In the genomic region with DNA sequence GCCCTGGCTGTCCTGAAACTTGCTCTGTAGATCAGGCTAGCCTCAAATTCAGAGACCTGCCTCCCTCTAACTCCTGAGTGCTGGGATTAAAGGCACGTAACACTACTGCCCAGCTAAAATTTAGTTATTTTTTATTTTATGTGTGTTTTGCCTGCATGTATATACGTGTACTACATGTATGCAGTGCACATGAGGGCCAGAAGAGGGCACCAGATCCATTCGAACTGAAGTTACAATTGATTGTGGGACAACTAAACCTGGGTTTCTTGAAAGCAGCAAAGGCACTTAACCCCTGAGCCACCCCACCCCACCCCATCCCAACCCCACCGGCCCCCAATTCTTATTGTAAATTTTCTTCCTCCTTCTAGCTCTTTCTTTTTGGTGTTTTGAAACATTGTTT, we compare ENCODE assay signal across 8 mouse cellular contexts. TPM values are rescaled to one million over a fixed set of nuclear protein-coding genes. Genes with fewer than 3 reads are reported as not detected.
DNase-seq lines count a peak whose midpoint lies in the region; ATAC-seq and TF ChIP-seq lines count a peak whose summit lies in the region.
"Had no signal": no experiment of that assay in that cellular context is flagged by ENCODE, and none has a peak within 500 bp of the region (broad histone marks: within the 10 kb centered on the region; RNA-seq: fewer than 3 reads in every experiment).

No protein-coding gene starts in this region.

- WGBS in liver, embryonic 11.5 days = 22% methylated on average over 4 of the region's 4 CpGs
- 12% methylated on average over 4 of the region's 4 CpGs for WGBS in liver, embryonic 14.5 days (ENCODE audit: insufficient replicate concordance)

- no peaks in the 10 kb centered on the region for H3K9me3 ChIP-seq in liver, embryonic 11.5 days (ENCODE audit: control insufficient read depth, low read length)
- no peaks in the 10 kb centered on the region for H3K9me3 ChIP-seq in MEL (replicated peaks; ENCODE audit: insufficient read depth, low read length)
- H3K9me3 ChIP-seq in liver, embryonic 14.5 days (ENCODE audit: control insufficient read depth, low read length) = no peaks in the 10 kb centered on the region

- H3K4me2 ChIP-seq in liver, embryonic 11.5 days = no peak overlapping the region
- no peak overlapping the region for H3K4me2 ChIP-seq in liver, embryonic 14.5 days (ENCODE audit: low read depth)
- H3K4me2 ChIP-seq: midbrain, embryonic 12.5 days had no signal

- H3K9ac ChIP-seq in liver, embryonic 11.5 days (ENCODE audit: low read depth, low read length) = no peak overlapping the region
- no peak overlapping the region for H3K9ac ChIP-seq in MEL (ENCODE audit: control insufficient read depth, low read depth, low read length, poor library complexity, severe bottlenecking)
- H3K9ac ChIP-seq in liver, embryonic 14.5 days (replicated peaks) = no peak overlapping the region
- H3K9ac ChIP-seq: midbrain, embryonic 12.5 days had no signal

- H3K4me1 ChIP-seq in liver, embryonic 11.5 days (replicated peaks; ENCODE audit: control insufficient read depth, insufficient read depth, low read length) = no peaks in the 10 kb centered on the region
- H3K4me1 ChIP-seq in MEL (ENCODE audit: control insufficient read depth in 1 of 2, insufficient read depth in 2 of 2, low read length in 2 of 2) = no peaks in the 10 kb centered on the region
- H3K4me1 ChIP-seq in liver, embryonic 14.5 days (replicated peaks; ENCODE audit: control insufficient read depth in 2 of 2, insufficient read depth in 2 of 2, low read length in 1 of 2) = no peaks in the 10 kb centered on the region; a peak in 1 of 4 replicates
- H3K4me1 ChIP-seq: midbrain, embryonic 12.5 days had no signal

- TF ChIP-seq POLR2A in MEL (IDR thresholded peaks at IDR 0.05; ENCODE audit: control insufficient read depth in 1 of 2, insufficient read depth in 1 of 2, low read depth in 1 of 2, low read length in 2 of 2, poor library complexity in 1 of 2) = no peak

- H3K36me3 ChIP-seq in liver, embryonic 11.5 days (ENCODE audit: control insufficient read depth, insufficient read depth, low read length) = no peaks in the 10 kb centered on the region
- H3K36me3 ChIP-seq in MEL (ENCODE audit: control insufficient read depth in 1 of 2, insufficient read depth in 2 of 2, low read length in 2 of 2) = no peaks in the 10 kb centered on the region; a peak in 1 of 4 replicates
- no peaks in the 10 kb centered on the region for H3K36me3 ChIP-seq in liver, embryonic 14.5 days (replicated peaks; ENCODE audit: control insufficient read depth, insufficient read depth, low read depth)
- H3K36me3 ChIP-seq: midbrain, embryonic 12.5 days had no signal

- H3K4me3 ChIP-seq in liver, embryonic 11.5 days (ENCODE audit: low read depth, low read length) = no peak overlapping the region
- H3K4me3 ChIP-seq in MEL (ENCODE audit: control insufficient read depth in 1 of 2, insufficient read depth in 1 of 2, low read depth in 2 of 2, low read length in 2 of 2) = no peak overlapping the region
- no peak overlapping the region for H3K4me3 ChIP-seq in liver, embryonic 14.5 days (ENCODE audit: insufficient read depth in 1 of 2, low read depth in 2 of 2, low read length in 2 of 2)
- H3K4me3 ChIP-seq: midbrain, embryonic 12.5 days had no signal

- peak; percentile 85 for TF ChIP-seq RAD21 in MEL (IDR thresholded peaks at IDR 0.05; ENCODE audit: low read depth, low read length)

- ATAC-seq in liver, embryonic 11.5 days (replicated peaks; ENCODE audit: low FRiP score) = no peak
- ATAC-seq in granulocyte monocyte progenitor cell, adult 5-6 weeks (replicated peaks; ENCODE audit: poor library complexity, severe bottlenecking) = peak; percentile 57
- no peak for ATAC-seq in liver, embryonic 14.5 days (ENCODE audit: insufficient read depth)

- H3K27ac ChIP-seq in liver, embryonic 11.5 days (ENCODE audit: low read depth, low read length) = no peak overlapping the region
- no peak overlapping the region for H3K27ac ChIP-seq in MEL (ENCODE audit: control insufficient read depth, low read depth, low read length)
- H3K27ac ChIP-seq in liver, embryonic 14.5 days = no peak overlapping the region
- H3K27ac ChIP-seq: midbrain, embryonic 12.5 days had no signal

- DNase-seq in liver = peak; percentile 73
- DNase-seq in liver, embryonic 11.5 days (ENCODE audit: low spot score) = no peak
- DNase-seq in MEL (ENCODE audit: low read depth, low spot score) = peak; percentile 82
- peak; percentile 47 for DNase-seq in c-Kit-positive CD71-positive TER-119-negative erythroid progenitor cells, embryonic 14.5 days (ENCODE audit: low read depth)
- no peak for DNase-seq in liver, embryonic 14.5 days (ENCODE audit: low read depth in 3 of 3, low spot score in 3 of 3)
- peak; percentile 42 to 72 for DNase-seq in spleen, adult 18-20 months

- peak; percentile 69 to 84 (median 79) for TF ChIP-seq CTCF in MEL (IDR thresholded peaks at IDR 0.05 in 2 of 3, conservative IDR thresholded peaks at IDR 0.05 in 1 of 3; ENCODE audit: control insufficient read depth in 1 of 3, insufficient read depth in 1 of 3, low read depth in 2 of 3, low read length in 3 of 3, poor library complexity in 1 of 3, severe bottlenecking in 1 of 3)
- peak; percentile 80 for TF ChIP-seq CTCF in liver, embryonic 14.5 days (IDR thresholded peaks at IDR 0.05; ENCODE audit: low read depth)

- H3K27me3 ChIP-seq in liver, embryonic 11.5 days (replicated peaks; ENCODE audit: control insufficient read depth, insufficient read depth, low read length) = no peaks in the 10 kb centered on the region
- H3K27me3 ChIP-seq in MEL (ENCODE audit: control insufficient read depth in 1 of 2, insufficient read depth in 2 of 2, low read length in 2 of 2) = no peaks in the 10 kb centered on the region
- no peaks in the 10 kb centered on the region for H3K27me3 ChIP-seq in liver, embryonic 14.5 days (ENCODE audit: control insufficient read depth, insufficient read depth, low read length)
- H3K27me3 ChIP-seq: midbrain, embryonic 12.5 days had no signal

- no peaks in the 10 kb centered on the region for H3K79me2 ChIP-seq in MEL (ENCODE audit: control insufficient read depth, insufficient read depth, low read length, poor library complexity)

- no peak for TF ChIP-seq EP300 in MEL (IDR thresholded peaks at IDR 0.05; ENCODE audit: low read depth in 1 of 2, low read length in 2 of 2)
- no peak for TF ChIP-seq EP300 in liver, embryonic 14.5 days (IDR thresholded peaks at IDR 0.05; ENCODE audit: low read depth)

TF ChIP-seq in MEL, 35 proteins besides CTCF, POLR2A, EP300 and RAD21:
- TF ChIP-seq MXI1 (IDR thresholded peaks at IDR 0.05; ENCODE audit: low read depth, low read length) (no peak), SIN3A (IDR thresholded peaks at IDR 0.05; ENCODE audit: low read length) (no peak), MYC (IDR thresholded peaks at IDR 0.05; ENCODE audit: low read depth, low read length) (no peak), SMC3 (IDR thresholded peaks at IDR 0.05; ENCODE audit: low read depth, low read length) (peak; percentile 86), ZC3H11A (IDR thresholded peaks at IDR 0.05; ENCODE audit: low read depth, low read length) (peak; percentile 91), ZNF384 (IDR thresholded peaks at IDR 0.05; ENCODE audit: low read depth, low read length) (peak; percentile 31; the same call in 1 of the 2 replicates)

RNA-seq across cellular contexts. Expression of a gene that starts 12.3 kb away (rescaled TPM):
- polyA plus RNA-seq in liver, embryonic 11.5 days (2014; fragmentation: Nextera tagmentation; extraction: Ambion mirVana) = 17.8 and 20.9 TPM in 2 replicates
- total RNA-seq in MEL (2012; rRNA removed) = 18.8 and 19.4 TPM in 2 replicates
- 100 to 1,000 TPM in 1 of 2 experiments, 10 to 100 TPM in 1; 20.3 to 191 TPM for polyA plus RNA-seq in MEL (2012; ENCODE audit: insufficient read depth in 1 of 2, insufficient read length in 2 of 2, low read depth in 1 of 2, low replicate concordance in 2 of 2, missing spikeins in 1 of 2)
- 83.3 and 104 TPM in 2 replicates for total RNA-seq in granulocyte monocyte progenitor cell, adult 5-6 weeks (2014; fragmentation: Nextera tagmentation)
- 51.9 and 63.8 TPM in 2 replicates for total RNA-seq in granulocyte monocyte progenitor cell, adult 5-6 weeks (2017)
- polyA plus RNA-seq in liver, embryonic 14.5 days (2012; rRNA removed) = 8.8 and 9.1 TPM in 2 replicates
- polyA plus RNA-seq in liver, embryonic 14.5 days (2014; fragmentation: Nextera tagmentation; extraction: Ambion mirVana) = 8.9 and 12.0 TPM in 2 replicates

RNA-seq across cellular contexts. Expression of a gene that starts 32.3 kb away (rescaled TPM):
- 3.5 and 3.8 TPM in 2 replicates for polyA plus RNA-seq in liver, embryonic 11.5 days (2014; fragmentation: Nextera tagmentation; extraction: Ambion mirVana)
- total RNA-seq in MEL (2012; rRNA removed) = 34.1 and 40.7 TPM in 2 replicates
- polyA plus RNA-seq in MEL (2012; ENCODE audit: insufficient read depth in 1 of 2, insufficient read length in 2 of 2, low read depth in 1 of 2, low replicate concordance in 2 of 2, missing spikeins in 1 of 2) = 10 to 100 TPM in 1 of 2 experiments, not detected in 1; 15.6 TPM
- 1.1 and 4.0 TPM in 2 replicates for total RNA-seq in granulocyte monocyte progenitor cell, adult 5-6 weeks (2014; fragmentation: Nextera tagmentation)
- 0.65 and 0.82 TPM in 2 replicates for total RNA-seq in granulocyte monocyte progenitor cell, adult 5-6 weeks (2017)
- polyA plus RNA-seq in liver, embryonic 14.5 days (2012; rRNA removed) = 1.9 and 2.4 TPM in 2 replicates
- polyA plus RNA-seq in liver, embryonic 14.5 days (2014; fragmentation: Nextera tagmentation; extraction: Ambion mirVana) = 1.8 and 2.5 TPM in 2 replicates

Comparison
In these comparisons a context has a peak if more than half of its experiments do, and no peak if none do; other contexts are left out.
1. DNase-seq: peak in liver (single experiment), MEL (single experiment), c-Kit-positive CD71-positive TER-119-negative erythroid progenitor cells, embryonic 14.5 days (single experiment) and spleen, adult 18-20 months (2 of 2); none in liver, embryonic 11.5 days (single experiment) and liver, embryonic 14.5 days (0 of 3).